Mouse (Mus musculus) bone marrow, adult 2 months (tissue): ENCODE data around the gene Nkrf.
"Not testable (repeated sequence)": the region's sequence is repeated elsewhere in the genome, so short reads cannot be mapped to it uniquely, and the experiment has no call there.

Experiments used
- CTCF ChIP-seq: fragments of 200-500 bp; IDR thresholded peaks from 2 replicates; pipeline ENCODE4 v1.5.1; 2011; ENCODE audit warnings: low read length, control low read depth; ENCODE audit not compliant: control insufficient read depth, insufficient read depth
- POLR2A ChIP-seq: fragments of 200-500 bp; IDR thresholded peaks from 2 replicates; pipeline ENCODE4 v1.6.1; 2011; ENCODE audit warnings: low read depth, mild to moderate bottlenecking, control low read depth, low read length, borderline replicate concordance; ENCODE audit not compliant: control insufficient read depth

DNA sequence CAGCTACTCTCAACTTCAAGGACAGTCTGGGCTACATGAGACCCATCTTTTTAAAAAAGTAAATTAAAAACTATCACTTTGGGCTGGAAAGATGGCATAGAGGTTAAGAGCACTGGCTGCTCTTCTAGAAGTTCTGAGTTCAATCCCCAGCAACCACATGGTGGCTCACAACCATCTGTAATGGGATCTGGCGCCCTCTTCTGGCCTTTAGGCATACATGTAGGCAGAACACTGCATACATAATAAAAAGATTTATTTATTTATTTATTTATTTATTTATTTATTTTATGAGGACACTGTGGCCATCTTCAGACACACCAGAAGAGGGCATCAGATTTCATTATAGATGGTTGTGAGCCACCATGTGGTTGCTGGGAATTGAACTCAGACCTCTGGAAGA lies 3.8 kb downstream of the Nkrf start:
- TF ChIP-seq CTCF: peak; percentile 26; the same call in 1 of the 2 replicates
- TF ChIP-seq POLR2A: not testable (repeated sequence)
